Mouse (Mus musculus) liver, adult 2 months (tissue): ENCODE measurements at regions not wholly inside any gene's neighbourhood (a gene's known extent, or its start where the extent isn't known, plus 50 kb on each side); places are given as distances from the start of the nearest gene placed in this dataset.
A peak's percentile ranks its signal among the peaks of the same experiment; 100 is the strongest.

ENCODE experiments used
- DNase-seq: peaks from one replicate; pipeline ENCODE4 v3.0.0-alpha.2; 2011; ENCODE audit warnings: low read depth, low spot score; ENCODE audit errors: extremely low read depth
- H3K27ac ChIP-seq: fragments of 200-500 bp; replicated peaks from 2 replicates; pipeline ENCODE4 v1.5.1; 2012; ENCODE audit warnings: low read depth, mild to moderate bottlenecking, control low read depth, inconsistent platforms, low read length; ENCODE audit not compliant: insufficient read depth
- H3K27me3 ChIP-seq: fragments of 200-500 bp; 2 replicates; pipeline ENCODE4 v1.6.1; 2012; ENCODE audit warnings: mild to moderate bottlenecking, moderate library complexity, low read length, inconsistent platforms; ENCODE audit not compliant: control insufficient read depth, insufficient read depth
- H3K36me3 ChIP-seq: fragments of 200-500 bp; 2 replicates; pipeline ENCODE4 v1.6.1; 2012; ENCODE audit warnings: low read length, inconsistent platforms; ENCODE audit not compliant: control insufficient read depth, insufficient read depth
- H3K4me1 ChIP-seq: fragments of 200-500 bp; 2 replicates; pipeline ENCODE4 v1.6.1; 2011; ENCODE audit warnings: low read length; ENCODE audit not compliant: control insufficient read depth, insufficient read depth
- H3K4me3 ChIP-seq: fragments of 200-500 bp; 2 replicates; pipeline ENCODE4 v1.5.1; 2011; ENCODE audit warnings: low read depth, mild to moderate bottlenecking, control low read depth, low read length, moderate library complexity; ENCODE audit not compliant: insufficient read depth
- H3K79me2 ChIP-seq: fragments of 200-500 bp; 2 replicates; pipeline ENCODE4 v1.6.1; 2012; ENCODE audit warnings: inconsistent platforms, mild to moderate bottlenecking, low read length, moderate library complexity; ENCODE audit not compliant: control insufficient read depth, insufficient read depth
- H3K9ac ChIP-seq: fragments of 200-500 bp; 2 replicates; pipeline ENCODE4 v1.6.1; 2012; ENCODE audit warnings: low read depth, mild to moderate bottlenecking, control low read depth, inconsistent platforms, low read length
- CTCF ChIP-seq: fragments of 200-500 bp; IDR thresholded peaks from 2 replicates; pipeline ENCODE4 v1.5.1; 2011; ENCODE audit warnings: low read depth, low read length, control low read depth
- POLR2A ChIP-seq: fragments of 200-500 bp; IDR thresholded peaks from 2 replicates; pipeline ENCODE4 v1.6.1; 2011; ENCODE audit warnings: low read length, control low read depth; ENCODE audit not compliant: insufficient read depth; ENCODE audit errors: extremely low read depth
- WGBS: fragments of 180-500 bp; shearing (Covaris S2); methylation state at CpG from one replicate; pipeline ENCODE4 v1.1.7; 2018; 5-methylcytosine and 5-hydroxymethylcytosine counted together

DNA sequence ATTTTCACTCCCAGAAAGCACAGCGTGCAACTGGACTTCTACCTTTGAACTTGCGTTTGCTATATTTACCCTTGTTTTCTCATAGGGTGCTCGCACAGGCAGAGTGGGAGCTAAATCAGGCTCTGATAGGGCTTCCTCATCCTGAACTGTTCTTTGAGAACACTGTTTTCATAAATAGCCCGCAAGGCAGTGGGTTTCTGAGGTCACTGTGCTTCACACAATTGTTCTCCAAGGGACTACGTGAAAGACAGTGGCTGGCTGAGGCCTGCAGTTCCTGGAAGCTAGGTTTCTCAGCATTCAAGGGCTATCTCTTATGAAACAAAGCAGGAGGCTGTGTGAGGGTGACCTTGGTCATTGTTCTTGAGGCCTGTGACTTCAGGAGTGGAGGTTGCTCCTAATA, 301.7 kb downstream of the Plk2 start:
- TF ChIP-seq CTCF (no peak), POLR2A (no peak)
- Histone ChIP-seq H3K4me1 (peaks cover 4% of the 10 kb centered on the region), H3K79me2 (no peaks in the 10 kb centered on the region), H3K27ac (peak overlapping the region; percentile 13; the same call in 1 of the 2 replicates), H3K27me3 (no peaks in the 10 kb centered on the region), H3K4me3 (no peak overlapping the region), H3K9ac (no peak overlapping the region), H3K36me3 (no peaks in the 10 kb centered on the region)
- peak; percentile 80 for DNase-seq
- 25% methylated on average over 5 of the region's 5 CpGs for WGBS

GRCm38 (mm10) chr13:110704261-110704660, 309.4 kb downstream of the Plk2 start:
- TF ChIP-seq POLR2A (no peak), CTCF (no peak)
- Histone ChIP-seq H3K79me2 (no peaks in the 10 kb centered on the region), H3K4me3 (no peak overlapping the region), H3K4me1 (no peaks in the 10 kb centered on the region), H3K27ac (no peak overlapping the region), H3K36me3 (no peaks in the 10 kb centered on the region), H3K27me3 (no peaks in the 10 kb centered on the region), H3K9ac (no peak overlapping the region)
- WGBS = 67% methylated on average over 2 of the region's 2 CpGs
- DNase-seq = no peak

DNA sequence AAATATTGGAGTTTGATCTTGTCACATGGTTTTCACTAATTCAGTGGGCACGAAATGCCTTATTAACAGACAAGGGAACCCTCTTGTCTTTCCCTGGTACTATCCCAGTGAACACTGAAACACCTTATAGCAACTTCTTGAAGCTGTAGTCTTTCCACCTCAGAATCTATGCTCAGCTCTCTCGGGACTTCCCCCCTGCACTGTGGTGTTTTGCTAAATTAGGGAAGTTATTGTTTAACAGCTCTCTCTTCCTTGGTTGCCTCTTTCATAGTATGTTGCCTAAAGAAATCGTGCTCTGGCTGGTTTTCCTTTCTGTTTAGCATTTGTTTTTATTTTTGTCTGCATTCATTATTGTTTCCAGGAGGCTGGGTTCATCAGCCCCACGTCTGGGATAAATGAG, 316.0 kb downstream of the Plk2 start:
- H3K4me1 ChIP-seq = peaks cover 4% of the 10 kb centered on the region; the same call in 1 of the 2 replicates
- H3K79me2 ChIP-seq = no peaks in the 10 kb centered on the region
- H3K27me3 ChIP-seq = no peaks in the 10 kb centered on the region
- no peak overlapping the region for H3K9ac ChIP-seq
- H3K36me3 ChIP-seq = no peaks in the 10 kb centered on the region
- no peak overlapping the region for H3K27ac ChIP-seq
- no peak for TF ChIP-seq CTCF
- TF ChIP-seq POLR2A = no peak
- DNase-seq = no peak
- 82% methylated on average over 4 of the region's 4 CpGs for WGBS
- no peak overlapping the region for H3K4me3 ChIP-seq

DNA sequence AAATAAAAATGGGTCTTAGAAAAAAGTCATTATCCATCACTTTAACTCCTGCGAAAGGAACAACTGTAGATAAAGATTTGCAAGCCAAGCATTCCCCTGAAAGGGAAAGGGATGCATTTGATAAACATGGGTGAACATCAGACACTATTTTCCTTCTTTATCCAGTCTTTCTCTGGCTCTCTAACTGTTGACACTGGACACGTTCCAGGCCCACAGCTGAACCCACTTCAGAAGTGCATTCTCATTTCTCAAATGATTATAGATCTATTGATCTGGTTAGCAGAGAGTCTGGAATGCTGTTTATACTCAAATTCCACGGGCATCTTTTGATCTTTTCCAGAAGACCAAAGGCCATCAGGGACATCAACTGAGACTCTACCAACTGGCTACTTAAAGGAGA, 317.7 kb downstream of the Plk2 start:
- DNase-seq = peak; percentile 86
- TF ChIP-seq CTCF = no peak
- no peak for TF ChIP-seq POLR2A
- H3K27me3 ChIP-seq = no peaks in the 10 kb centered on the region
- H3K79me2 ChIP-seq = no peaks in the 10 kb centered on the region
- 4% methylated on average over 3 of the region's 3 CpGs for WGBS
- peaks cover 4% of the 10 kb centered on the region; the same call in 1 of the 2 replicates for H3K4me1 ChIP-seq
- H3K27ac ChIP-seq = no peak overlapping the region
- H3K9ac ChIP-seq = no peak overlapping the region
- no peaks in the 10 kb centered on the region for H3K36me3 ChIP-seq
- H3K4me3 ChIP-seq = no peak overlapping the region

GRCm38 (mm10) chr13:110722170-110722569, 327.3 kb downstream of the Plk2 start:
- H3K27ac ChIP-seq = no peak overlapping the region
- no peak overlapping the region for H3K4me3 ChIP-seq
- DNase-seq = no peak
- no peaks in the 10 kb centered on the region for H3K79me2 ChIP-seq
- H3K9ac ChIP-seq = no peak overlapping the region
- no peaks in the 10 kb centered on the region for H3K27me3 ChIP-seq
- no peaks in the 10 kb centered on the region; the same call in 1 of the 2 replicates for H3K4me1 ChIP-seq
- TF ChIP-seq POLR2A = no peak
- TF ChIP-seq CTCF = no peak
- WGBS = 90% methylated on average over 10 of the region's 10 CpGs
- H3K36me3 ChIP-seq = no peaks in the 10 kb centered on the region

DNA sequence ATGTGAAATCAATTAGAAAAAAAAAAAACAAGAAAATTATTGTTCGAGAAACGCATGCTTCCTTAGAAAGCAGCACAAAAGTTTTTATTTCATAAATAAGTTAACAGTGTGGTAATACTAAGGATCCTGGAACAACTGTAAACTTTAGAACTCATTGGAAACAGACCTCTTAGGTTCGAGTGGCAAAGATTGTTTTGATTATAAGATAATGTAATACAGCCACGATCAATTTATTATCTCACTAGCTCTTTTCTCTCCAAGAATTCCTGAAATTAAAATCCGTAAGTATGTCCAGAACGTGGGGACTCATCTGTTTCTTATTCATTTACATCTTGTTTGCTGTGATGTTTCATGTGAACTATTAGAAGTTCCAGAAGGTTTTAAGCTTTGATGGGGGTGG, 327.9 kb downstream of the Plk2 start:
- Histone ChIP-seq H3K4me3 (no peak overlapping the region), H3K79me2 (no peaks in the 10 kb centered on the region), H3K4me1 (no peaks in the 10 kb centered on the region; the same call in 1 of the 2 replicates), H3K36me3 (no peaks in the 10 kb centered on the region), H3K27me3 (no peaks in the 10 kb centered on the region), H3K9ac (no peak overlapping the region), H3K27ac (no peak overlapping the region)
- no peak for DNase-seq
- WGBS = 83% methylated on average over 6 of the region's 6 CpGs
- no peak for TF ChIP-seq POLR2A
- no peak for TF ChIP-seq CTCF

- DNase-seq = no peak
- TF ChIP-seq CTCF (no peak), POLR2A (no peak)
- 91% methylated on average over 2 of the region's 2 CpGs for WGBS
- Histone ChIP-seq H3K27ac (no peak overlapping the region), H3K27me3 (no peaks in the 10 kb centered on the region), H3K36me3 (no peaks in the 10 kb centered on the region), H3K4me3 (no peak overlapping the region), H3K79me2 (no peaks in the 10 kb centered on the region), H3K4me1 (no peaks in the 10 kb centered on the region; the same call in 1 of the 2 replicates), H3K9ac (no peak overlapping the region)
These were observed 330.0 kb downstream of the Plk2 start for GRCm38 (mm10) chr13:110724836-110725235.
